Mouse (Mus musculus) liver, adult 2 months (tissue): ENCODE data around the gene Cry2.

ENCODE experiments used
- CTCF ChIP-seq: fragments of 200-500 bp; IDR thresholded peaks from 2 replicates; pipeline ENCODE4 v1.5.1; 2011; ENCODE audit warnings: low read depth, low read length, control low read depth
- POLR2A ChIP-seq: fragments of 200-500 bp; IDR thresholded peaks from 2 replicates; pipeline ENCODE4 v1.6.1; 2011; ENCODE audit warnings: low read length, control low read depth; ENCODE audit not compliant: insufficient read depth; ENCODE audit errors: extremely low read depth

GRCm38 (mm10) chr2:92354224-92354623 lies 79.6 kb downstream of the Cry2 start:
- TF ChIP-seq CTCF = no peak
- no peak for TF ChIP-seq POLR2A
